Mouse (Mus musculus) embryonic fibroblast, embryonic 13.5 days (primary cell): ENCODE data around the gene 2010109A12Rik.

Source experiments
- CTCF ChIP-seq: IDR thresholded peaks from 2 replicates; pipeline ENCODE4 v1.5.1; 2011; ENCODE audit warnings: mild to moderate bottlenecking, control low read depth, low read length, moderate library complexity, borderline replicate concordance; ENCODE audit not compliant: insufficient read depth
- POLR2A ChIP-seq: IDR thresholded peaks from 2 replicates; pipeline ENCODE4 v1.6.1; 2011; ENCODE audit warnings: low read depth, mild to moderate bottlenecking, control low read depth, low read length, moderate library complexity

DNA sequence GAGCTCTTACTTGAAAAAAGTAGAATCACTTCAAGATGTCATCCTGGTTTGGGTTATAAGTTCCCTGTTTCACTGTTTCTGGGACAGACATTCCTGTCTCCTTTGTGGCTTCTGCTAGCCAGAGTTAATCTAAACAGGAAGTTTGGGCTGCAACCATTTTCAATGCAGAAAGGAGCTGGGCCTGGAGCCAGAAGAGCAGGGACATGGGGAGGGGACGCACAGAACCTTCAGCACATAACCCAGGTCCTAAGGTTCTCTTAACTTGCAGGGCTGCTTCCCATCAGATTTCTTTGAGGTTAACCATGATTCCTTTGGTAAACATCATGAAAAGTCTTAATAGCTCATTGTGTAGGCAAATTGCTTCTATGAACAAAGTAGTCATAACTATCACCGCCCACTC, 56.4 kb downstream of the 2010109A12Rik start:
- TF ChIP-seq CTCF (no peak), POLR2A (no peak)
